Mouse (Mus musculus) cortical plate, adult 2 months (tissue): ENCODE data around the gene Zfp609. TPM values are rescaled to one million over a fixed set of nuclear protein-coding genes. Genes with fewer than 3 reads are reported as not detected.
"Not testable (repeated sequence)": the region's sequence is repeated elsewhere in the genome, so short reads cannot be mapped to it uniquely, and the experiment has no call there.

Source experiments
- H3K27ac ChIP-seq: fragments of 200-500 bp; 2 replicates; pipeline ENCODE4 v1.5.1; 2012; ENCODE audit warnings: low read length, control low read depth, inconsistent platforms; ENCODE audit not compliant: insufficient read depth
- H3K4me1 ChIP-seq: fragments of 200-500 bp; 2 replicates; pipeline ENCODE4 v1.6.1; 2011; ENCODE audit warnings: low read length; ENCODE audit not compliant: control insufficient read depth, insufficient read depth
- H3K4me3 ChIP-seq: fragments of 200-500 bp; 2 replicates; pipeline ENCODE4 v1.5.1; 2011; ENCODE audit warnings: mild to moderate bottlenecking, low read length, control low read depth; ENCODE audit not compliant: insufficient read depth
- CTCF ChIP-seq: fragments of 200-500 bp; IDR thresholded peaks from 2 replicates; pipeline ENCODE4 v1.5.1; 2011; ENCODE audit warnings: mild to moderate bottlenecking, control low read depth, low read length; ENCODE audit not compliant: insufficient read depth; ENCODE audit errors: extremely low read depth
- POLR2A ChIP-seq: fragments of 200-500 bp; IDR thresholded peaks from 2 replicates; pipeline ENCODE4 v1.6.1; 2011; ENCODE audit warnings: mild to moderate bottlenecking, low read length, control low read depth; ENCODE audit not compliant: insufficient read depth; ENCODE audit errors: extremely low read depth
- polyA plus RNA-seq: library from polyadenylated mRNA; depleted of rRNA; stranded (reverse); fragments of >200 nt; gene quantifications from 2 replicates; pipeline ENCODE4 v1.2.3, GENCODE M21; 2012

The Zfp609 gene
- polyA plus RNA-seq, 1 experiment: 14.1 TPM

DNA sequence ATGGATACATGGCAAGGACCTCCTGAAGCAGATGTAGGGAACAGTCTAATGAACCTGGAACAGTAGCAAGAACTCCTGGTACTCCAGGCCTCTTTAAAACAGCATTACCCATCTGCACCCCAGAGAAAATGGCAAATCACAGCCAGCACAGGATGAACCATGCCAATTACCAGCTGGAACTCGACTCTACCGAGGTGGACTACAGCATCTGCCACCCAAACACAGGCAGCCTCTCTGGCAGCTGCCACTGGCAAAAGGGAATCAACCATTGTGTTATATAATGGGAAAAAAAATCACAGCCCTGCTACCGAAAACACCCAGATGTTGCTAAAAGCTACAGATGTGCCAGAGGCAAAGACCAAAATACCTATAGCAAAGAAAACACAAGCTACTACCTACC lies 34.3 kb downstream of the Zfp609 start:
- Histone ChIP-seq H3K27ac (no peak overlapping the region), H3K4me3 (no peak overlapping the region), H3K4me1 (peaks cover 8% of the 10 kb centered on the region)
- TF ChIP-seq POLR2A: no peak
- no peak for TF ChIP-seq CTCF

DNA sequence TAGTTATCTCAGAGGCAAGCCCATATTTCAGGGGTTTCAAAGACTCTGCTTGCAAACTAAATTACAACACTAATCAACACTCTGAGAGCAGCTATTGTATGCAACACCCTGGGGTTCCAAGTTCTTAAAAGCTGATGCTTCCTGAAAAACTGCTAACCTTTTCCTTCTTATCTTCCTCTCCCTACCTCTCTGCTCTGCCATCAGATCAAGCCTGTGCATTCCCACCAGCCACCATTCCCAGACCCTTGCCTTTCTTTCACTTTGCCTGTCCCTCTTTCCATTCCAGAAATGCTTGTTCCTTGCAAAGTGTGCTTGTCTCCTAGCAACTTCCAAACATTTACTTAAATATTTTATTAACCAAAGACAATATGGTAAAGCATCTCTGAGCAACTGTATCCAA lies 35.5 kb downstream of the Zfp609 start:
- H3K4me1 ChIP-seq: peaks cover 14% of the 10 kb centered on the region
- TF ChIP-seq POLR2A (no peak), CTCF (no peak)
- no peak overlapping the region for H3K27ac ChIP-seq
- no peak overlapping the region for H3K4me3 ChIP-seq

DNA sequence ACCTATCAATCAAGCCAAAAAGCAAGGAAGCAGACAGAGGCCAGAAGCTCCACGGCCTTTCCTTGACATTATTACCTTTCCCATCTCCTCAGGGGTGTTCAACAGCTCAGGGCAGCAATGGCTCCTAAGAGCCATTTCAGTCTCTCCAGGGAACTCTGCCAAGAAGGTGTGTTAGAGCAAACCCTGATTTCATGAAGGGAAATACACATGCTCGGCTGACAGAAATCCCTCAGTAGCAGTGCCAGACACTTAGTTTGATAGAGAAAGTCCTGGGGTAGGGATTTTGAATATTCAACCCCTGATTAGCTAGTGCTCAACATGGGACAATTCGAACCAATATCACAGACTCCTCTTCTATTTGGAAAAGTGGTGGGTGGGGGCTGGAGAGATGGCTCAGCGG lies 36.3 kb downstream of the Zfp609 start:
- TF ChIP-seq CTCF (no peak), POLR2A (no peak)
- peaks cover 14% of the 10 kb centered on the region for H3K4me1 ChIP-seq

DNA sequence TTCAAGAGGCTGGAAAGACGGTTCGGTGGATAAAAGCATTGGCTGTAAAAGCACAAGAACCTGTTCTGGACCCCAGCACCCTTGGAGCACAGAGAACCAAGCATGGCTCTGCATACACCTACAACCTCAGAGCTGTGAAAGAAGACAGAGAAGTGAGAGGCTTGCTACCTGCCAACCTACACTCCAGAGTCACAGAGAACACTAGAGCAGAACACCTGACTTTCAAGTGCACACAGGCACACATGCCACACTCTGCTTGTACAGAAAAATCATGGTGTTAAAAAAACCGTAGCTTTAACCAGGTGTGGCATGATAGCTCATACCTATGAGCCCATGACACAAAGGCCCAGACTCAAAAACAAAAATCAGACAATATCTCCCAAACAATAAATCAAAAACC lies 37.6 kb downstream of the Zfp609 start:
- no peak overlapping the region for H3K4me3 ChIP-seq
- TF ChIP-seq CTCF (no peak), POLR2A (no peak)
- H3K4me1 ChIP-seq: peaks cover 14% of the 10 kb centered on the region
- no peak overlapping the region for H3K27ac ChIP-seq

More for the DNA sequence above, 36.3 kb downstream of the Zfp609 start:
- Histone ChIP-seq H3K4me3 (no peak overlapping the region), H3K27ac (no peak overlapping the region)

DNA sequence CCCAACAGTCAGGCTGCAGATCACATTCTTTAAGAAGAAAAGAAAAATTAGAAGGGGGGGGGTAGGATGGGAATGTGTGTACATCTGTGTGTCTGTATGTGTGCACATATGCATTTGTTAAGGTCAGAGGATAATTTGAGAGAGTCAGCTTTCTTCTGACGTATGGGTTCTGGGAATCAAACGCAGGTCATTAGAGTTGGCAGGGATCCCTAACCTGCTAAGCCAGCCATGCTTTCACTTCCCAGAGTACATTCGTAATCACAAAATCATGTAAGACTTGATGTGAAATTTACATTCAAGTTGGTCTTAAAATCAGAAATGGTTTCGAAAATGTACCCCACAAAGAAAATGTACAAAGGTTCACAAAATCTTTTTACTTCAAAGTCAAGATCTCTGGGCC lies 38.8 kb downstream of the Zfp609 start:
- Histone ChIP-seq H3K4me3 (no peak overlapping the region), H3K4me1 (peaks cover 12% of the 10 kb centered on the region), H3K27ac (no peak overlapping the region)
- no peak for TF ChIP-seq POLR2A
- no peak for TF ChIP-seq CTCF

DNA sequence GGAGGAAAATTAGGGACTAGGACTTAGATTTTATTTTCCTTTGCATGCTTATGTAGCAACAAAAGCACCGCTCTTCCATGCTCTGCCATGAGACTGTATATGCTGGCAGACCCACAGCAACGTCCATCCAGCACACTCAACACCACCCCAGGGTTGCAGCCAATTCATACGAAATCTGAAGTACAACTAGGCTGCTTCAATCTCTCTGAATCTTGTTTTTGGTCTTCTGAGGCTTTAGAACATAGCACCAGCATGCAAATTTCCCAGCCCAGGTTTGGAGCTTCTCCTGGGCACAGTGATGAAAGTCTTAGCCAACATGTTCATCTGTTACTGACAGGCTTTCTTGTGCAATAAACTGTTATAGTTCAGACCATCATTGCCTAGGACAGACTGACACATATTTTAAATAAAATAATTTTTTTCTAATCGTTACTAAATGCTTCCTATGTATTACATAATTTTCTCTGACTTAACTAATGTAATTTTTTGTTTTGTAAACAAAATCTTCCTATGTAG lies 39.5 kb downstream of the Zfp609 start:
- H3K27ac ChIP-seq: no peak overlapping the region
- peaks cover 11% of the 10 kb centered on the region for H3K4me1 ChIP-seq
- TF ChIP-seq CTCF: no peak
- TF ChIP-seq POLR2A: no peak
- no peak overlapping the region for H3K4me3 ChIP-seq

DNA sequence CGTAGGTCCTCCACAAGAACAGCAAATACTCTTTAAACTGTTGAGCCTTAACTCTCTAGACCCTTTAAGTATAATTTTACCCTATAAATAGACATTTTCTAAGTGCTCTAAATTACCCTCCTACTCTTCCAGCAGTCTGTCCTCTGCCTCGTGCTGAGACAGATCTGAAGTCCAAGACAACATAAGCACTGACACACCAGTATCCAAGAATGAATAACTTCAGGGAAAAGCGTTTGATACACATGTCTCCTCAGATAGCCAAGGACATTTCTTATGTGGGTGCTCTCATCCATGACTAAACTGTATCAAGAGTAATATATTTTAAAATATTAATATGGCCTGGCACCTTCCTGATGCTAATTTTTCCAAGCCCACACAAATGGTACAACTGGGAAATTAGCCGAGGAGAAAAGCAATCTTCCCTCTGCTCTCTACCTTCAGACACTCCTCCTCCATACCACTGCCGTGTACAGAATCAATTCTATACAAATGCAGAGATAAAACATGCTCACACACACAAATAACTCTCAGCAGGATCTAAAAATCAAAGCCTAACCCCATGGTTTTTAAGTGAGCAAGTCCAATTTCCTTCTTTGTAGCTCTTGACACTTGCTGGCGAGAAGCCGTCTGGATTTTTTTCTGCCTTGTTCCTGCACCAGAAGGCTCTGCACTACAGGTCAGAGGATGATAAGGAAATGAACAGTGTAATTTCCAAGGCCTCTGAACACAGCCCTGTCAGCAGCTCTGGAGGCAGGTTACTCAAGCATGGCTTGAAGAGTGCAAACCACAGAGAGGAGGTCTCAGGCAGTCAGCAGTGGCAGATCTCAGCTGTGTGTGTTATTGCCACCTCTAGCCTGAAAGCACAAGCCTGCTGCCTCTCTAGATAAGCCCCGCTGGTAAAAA lies 40.2 kb downstream of the Zfp609 start:
- Histone ChIP-seq H3K4me3 (no peak overlapping the region), H3K4me1 (peaks cover 11% of the 10 kb centered on the region), H3K27ac (no peak overlapping the region)
- no peak for TF ChIP-seq POLR2A
- no peak for TF ChIP-seq CTCF

DNA sequence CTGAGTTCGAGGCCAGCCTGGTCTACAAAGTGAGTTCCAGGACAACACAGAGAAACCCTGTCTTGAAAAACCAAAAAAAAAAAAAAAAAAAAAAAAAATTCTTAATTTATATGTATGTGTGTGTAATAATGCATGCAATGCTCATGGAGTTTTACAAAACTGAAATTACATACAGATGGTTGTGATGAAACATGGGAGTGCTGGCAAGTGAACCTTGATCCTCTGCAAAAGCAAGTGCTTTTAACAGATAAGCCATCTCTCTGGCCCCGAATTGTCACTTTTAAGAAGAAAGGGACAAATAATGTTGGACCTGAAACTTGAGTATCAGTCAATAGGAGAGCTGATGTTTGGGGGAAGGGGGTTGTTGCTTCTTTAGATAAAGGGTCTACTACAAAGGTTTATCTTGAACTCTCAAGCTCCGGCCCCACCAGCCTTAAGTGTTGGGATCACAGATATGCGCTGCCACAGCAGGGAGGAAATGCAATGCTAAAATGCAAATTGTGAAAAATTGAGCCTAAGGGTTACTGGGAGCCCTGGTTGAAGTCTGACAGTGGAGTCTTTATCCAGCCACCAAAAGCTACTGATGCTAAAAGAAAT lies 41.5 kb downstream of the Zfp609 start:
- no peak for TF ChIP-seq POLR2A
- TF ChIP-seq CTCF: no peak
- Histone ChIP-seq H3K4me1 (peaks cover 9% of the 10 kb centered on the region), H3K4me3 (no peak overlapping the region), H3K27ac (no peak overlapping the region)

DNA sequence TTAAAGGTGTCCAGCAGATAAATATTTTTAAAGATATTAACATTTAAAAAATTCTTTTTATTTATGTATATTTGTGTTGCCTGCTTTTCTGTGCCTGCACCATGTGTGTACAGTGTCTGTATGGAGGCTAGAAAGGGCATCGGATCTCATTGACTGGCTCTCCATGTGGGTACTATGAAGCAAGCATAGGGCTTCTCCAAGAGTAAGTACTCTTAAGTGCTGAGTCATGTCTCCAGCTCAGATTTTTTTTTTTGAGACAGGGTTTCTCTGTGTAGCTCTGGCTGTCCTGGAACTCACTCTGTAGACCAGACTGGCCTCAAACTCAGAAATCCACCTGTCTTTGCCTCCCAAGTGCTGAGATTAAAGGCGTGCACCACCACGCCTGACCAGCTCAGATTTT lies 47.7 kb downstream of the Zfp609 start:
- not testable (repeated sequence) for H3K4me1 ChIP-seq, H3K27ac ChIP-seq, H3K4me3 ChIP-seq

DNA sequence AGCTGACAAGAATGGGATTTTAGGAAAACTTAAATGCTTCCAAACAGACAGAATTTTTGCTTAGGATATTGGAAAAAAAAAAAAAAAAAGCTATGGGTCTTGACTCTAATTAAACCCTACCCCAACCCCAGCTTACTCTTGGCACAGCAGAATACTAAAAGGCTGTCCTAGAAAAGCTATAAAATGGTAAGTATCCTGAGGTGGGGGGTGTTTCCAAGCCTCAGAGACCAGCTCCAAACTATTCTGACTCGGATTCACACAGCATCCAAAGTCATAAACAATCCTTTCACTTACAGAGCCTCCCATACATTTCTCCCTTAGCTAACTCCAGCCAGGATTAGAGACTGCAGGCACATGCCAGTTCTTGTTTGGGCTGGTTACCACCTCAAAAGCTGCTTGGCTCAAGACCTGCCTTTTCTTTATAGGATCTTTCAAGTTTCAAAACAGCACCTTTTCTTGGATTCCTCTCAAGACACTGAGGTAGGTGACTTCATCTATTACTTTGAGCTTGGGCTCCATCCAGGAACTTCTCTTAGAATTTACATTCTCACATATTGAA lies 50.4 kb downstream of the Zfp609 start:
- no peak for TF ChIP-seq CTCF
- no peak for TF ChIP-seq POLR2A
- H3K4me3 ChIP-seq: no peak overlapping the region
- peaks cover 1% of the 10 kb centered on the region; the same call in 1 of the 2 replicates for H3K4me1 ChIP-seq
- no peak overlapping the region; the same call in 1 of the 2 replicates for H3K27ac ChIP-seq
